Mouse (Mus musculus) effector memory CD4-positive, alpha-beta T cell, adult 7 months (primary cell): ENCODE data around the gene Atp6v1a. TPM values are rescaled to one million over a fixed set of nuclear protein-coding genes. Genes with fewer than 3 reads are reported as not detected.

ENCODE experiments used
- polyA plus RNA-seq: library from polyadenylated mRNA; unstranded; fragments of 100-300 nt; shearing (Covaris generic); gene quantifications from one replicate; pipeline ENCODE4 v1.2.1, GENCODE M21; 2017

Gene Atp6v1a
- polyA plus RNA-seq, result 24.8 TPM

GRCm38 (mm10) chr16:44139536-44140185, at the start of gene Atp6v1a, which contains the start of gene Naa50:
TSS of gene Atp6v1a (minus strand) at chr16:44139705.
TSS of gene Naa50 (plus strand) at chr16:44139830.

DNA sequence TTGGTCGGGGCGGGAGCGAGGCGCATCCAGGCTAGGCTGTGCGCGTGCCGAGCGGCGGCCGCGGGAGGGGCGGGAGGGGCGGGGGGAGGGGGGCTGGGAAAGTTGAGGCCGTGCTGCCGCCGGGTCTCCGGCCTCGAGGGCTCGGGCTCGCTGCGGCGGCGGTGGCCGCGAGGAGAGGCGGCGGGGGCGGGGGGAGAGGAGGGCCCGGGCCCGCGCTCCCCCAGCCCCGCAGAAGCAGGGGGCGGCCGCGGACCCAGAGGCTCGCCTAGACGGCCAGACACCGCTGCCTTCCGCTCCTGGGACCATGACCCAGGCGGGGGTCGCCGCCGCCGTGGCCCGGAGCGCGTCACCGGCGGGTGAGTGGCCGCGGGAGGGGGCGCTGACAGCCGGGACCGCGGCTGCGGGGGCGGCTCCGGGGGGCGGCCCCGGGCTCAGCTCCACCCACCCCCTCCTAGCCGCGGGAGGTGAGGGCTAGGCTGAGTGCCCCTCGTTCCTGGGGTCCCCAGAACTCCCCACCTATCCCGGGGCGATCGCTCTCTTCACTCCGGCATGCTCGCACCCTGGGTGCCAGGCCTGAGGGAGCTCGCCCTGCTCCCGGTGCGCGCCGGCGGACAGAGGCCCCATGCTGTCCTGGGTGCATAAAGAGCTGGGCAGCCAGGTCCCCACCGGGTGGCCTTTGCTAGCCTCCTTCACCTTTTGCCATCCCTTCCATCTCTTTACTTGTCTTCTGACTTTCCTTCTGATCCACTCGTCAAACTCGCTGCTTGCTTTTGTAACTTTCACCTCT, 33.8 kb upstream of the Atp6v1a start, which contains the start of gene Usf3:
Gene Usf3 (plus strand): TSS at position 92 of the 787 bp plus-strand sequence.

GRCm38 (mm10) chr16:44063025-44063894, 76.2 kb downstream of the Atp6v1a start, which contains the start of gene Gramd1c:
TSS of gene Gramd1c (minus strand) at chr16:44063345.

Other genes with a start within 250 kb of the Atp6v1a start
- 10.6 TPM for gene Ccdc191, start 249.9 kb downstream of the Atp6v1a start, polyA plus RNA-seq
- 24.8 TPM for gene Qtrt2, start 212.9 kb downstream of the Atp6v1a start, polyA plus RNA-seq
- gene Zdhhc23, start 159.9 kb downstream of the Atp6v1a start, polyA plus RNA-seq, result 5.0 TPM
- gene Gramd1c, start 76.4 kb downstream of the Atp6v1a start, polyA plus RNA-seq, result 3.2 TPM
- 74.9 TPM for gene Naa50, start 125 bp upstream of the Atp6v1a start, polyA plus RNA-seq
- 4.2 TPM for gene Usf3, start 33.5 kb upstream of the Atp6v1a start, polyA plus RNA-seq
- gene Sidt1, start 193.5 kb upstream of the Atp6v1a start, polyA plus RNA-seq, result 446 TPM
- gene Spice1, start 207.4 kb upstream of the Atp6v1a start, polyA plus RNA-seq, result 78.7 TPM